Mouse (Mus musculus) left cerebral cortex, adult 2 months (tissue): ENCODE results near the gene Guca2b. TPM values are rescaled to one million over a fixed set of nuclear protein-coding genes. Genes with fewer than 3 reads are reported as not detected.
A peak's percentile ranks its signal among the peaks of the same experiment; 100 is the strongest.
"Not testable (repeated sequence)": the region's sequence is repeated elsewhere in the genome, so short reads cannot be mapped to it uniquely, and the experiment has no call there.

Experiments
- DNase-seq, 2 experiments: peaks; one replicate each; pipeline ENCODE4 v3.0.0; 2021 to 2022; ENCODE audit warnings: low spot score in 2 of 2, mixed read lengths in 1 of 2; ENCODE audit errors: extremely low spot score in 1 of 2
- H3K27ac ChIP-seq: fragments of 200-600 bp; 2 replicates; pipeline ENCODE4 v1.8.1; 2022
- H3K4me3 ChIP-seq: fragments of 200-600 bp; 2 replicates; pipeline ENCODE4 v1.8.1; 2022
- CTCF ChIP-seq: fragments of 200-600 bp; IDR thresholded peaks from 2 replicates; pipeline ENCODE4 v1.8.1; 2022; ENCODE audit warnings: antibody characterized with exemption, mild to moderate bottlenecking, moderate library complexity
- intact Hi-C: fragments of 180-260 bp; cut with DNase I; formaldehyde crosslinking; loops from one replicate; pipeline ENCODE4 v1.15.1; 2025
- total RNA-seq, 2 experiments: library from RNA; stranded (reverse); gene quantifications; 2 replicates each; pipeline ENCODE4 v1.2.3; 2021

Gene Guca2b
- total RNA-seq, 2 experiments from 2014 or later = not detected

GRCm38 (mm10) chr4:119628363-119628762 lies 30.4 kb downstream of the Guca2b start:
- not testable (repeated sequence) for H3K4me3 ChIP-seq, DNase-seq, H3K27ac ChIP-seq
- intact Hi-C loops = loop anchor here (10.0 kb wide), 1 partner anchor 384 kb away; no protein-coding TSS in a partner anchor
- TF ChIP-seq CTCF = peak; percentile 40

- intact Hi-C loops = loop anchor here (10.0 kb wide), 1 partner anchor 383 kb away; no protein-coding TSS in a partner anchor
- Histone ChIP-seq H3K4me3 (no peak overlapping the region), H3K27ac (no peak overlapping the region)
- DNase-seq = no peak
- no peak for TF ChIP-seq CTCF
These were observed 31.4 kb downstream of the Guca2b start for GRCm38 (mm10) chr4:119627317-119627716.

- no peak for TF ChIP-seq CTCF
- H3K4me3 ChIP-seq = no peak overlapping the region
- intact Hi-C loops = loop anchor here (10.0 kb wide), 1 partner anchor 382 kb away; no protein-coding TSS in a partner anchor
- H3K27ac ChIP-seq = no peak overlapping the region
- no peak for DNase-seq
These were observed 31.9 kb downstream of the Guca2b start for GRCm38 (mm10) chr4:119626876-119627275.

- DNase-seq = no peak
- intact Hi-C loops = loop anchor here (10.0 kb wide), 1 partner anchor 381 kb away; no protein-coding TSS in a partner anchor
- Histone ChIP-seq H3K27ac (no peak overlapping the region), H3K4me3 (no peak overlapping the region)
- TF ChIP-seq CTCF = no peak
These were observed 32.6 kb downstream of the Guca2b start for GRCm38 (mm10) chr4:119626081-119626645.

DNA sequence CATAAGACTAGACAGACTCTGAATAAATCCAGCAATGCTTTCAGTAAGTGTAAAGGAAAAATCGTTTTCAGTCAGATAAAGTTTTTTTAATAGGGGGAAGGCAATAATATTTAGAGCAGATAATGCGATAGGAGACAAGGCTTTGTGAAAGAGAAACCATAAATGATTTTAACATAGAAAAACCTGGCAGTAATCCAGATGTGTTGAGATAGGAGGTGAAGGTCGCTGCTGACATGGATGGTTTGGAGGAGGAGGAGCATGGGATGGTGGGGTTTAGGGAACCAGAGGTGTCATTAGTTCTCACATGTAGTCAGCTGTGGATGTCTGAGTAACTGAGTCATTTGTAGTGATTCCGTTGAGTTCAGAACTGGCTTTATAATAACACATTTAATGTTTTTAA lies 44.0 kb downstream of the Guca2b start:
- intact Hi-C loops = no loop called here
- TF ChIP-seq CTCF = no peak
- DNase-seq = no peak
- H3K27ac ChIP-seq = no peak overlapping the region
- H3K4me3 ChIP-seq = no peak overlapping the region

- no peak overlapping the region for H3K4me3 ChIP-seq
- no peak overlapping the region for H3K27ac ChIP-seq
- no peak for TF ChIP-seq CTCF
- intact Hi-C loops = no loop called here
- DNase-seq = no peak
These were observed 44.7 kb downstream of the Guca2b start for GRCm38 (mm10) chr4:119614078-119614477.

- Histone ChIP-seq H3K4me3 (no peak overlapping the region), H3K27ac (no peak overlapping the region)
- TF ChIP-seq CTCF = no peak
- DNase-seq = no peak
- intact Hi-C loops = no loop called here
These were observed 49.3 kb downstream of the Guca2b start for GRCm38 (mm10) chr4:119609488-119609887.

Other genes with a start within 250 kb of the Guca2b start
- 10 to 100 TPM; 19.6 to 20.8 TPM for gene Ccdc30, start 243.4 kb downstream of the Guca2b start, total RNA-seq
- gene Ppcs, start 236.5 kb downstream of the Guca2b start, total RNA-seq = 1 to 10 TPM; 5.7 to 7.0 TPM
- under 1 TPM; 0.30 to 0.36 TPM for gene Zmynd12, start 236.1 kb downstream of the Guca2b start, total RNA-seq
- 1 to 10 TPM; 6.2 to 9.3 TPM for gene Rimkla, start 166.3 kb downstream of the Guca2b start, total RNA-seq
- gene Foxj3, start 122.0 kb downstream of the Guca2b start, total RNA-seq = 10 to 100 TPM; 69.6 to 72.2 TPM
- 10 to 100 TPM; 21.4 to 22.5 TPM for gene Frg2f1, start 119.4 kb downstream of the Guca2b start, total RNA-seq
- not detected for gene Guca2a, start 21.2 kb downstream of the Guca2b start, total RNA-seq
- gene Hivep3, start 74.8 kb upstream of the Guca2b start, total RNA-seq = 10 to 100 TPM; 65.8 to 87.4 TPM